Mouse (Mus musculus) G1E (cell line): ENCODE data around the gene Gtf2ird1. TPM values are rescaled to one million over a fixed set of nuclear protein-coding genes. Genes with fewer than 3 reads are reported as not detected.

Source experiments
- ATAC-seq: 2 replicates; pipeline ENCODE4 v1.8.0; 2016; ENCODE audit warnings: mild to moderate bottlenecking; ENCODE audit not compliant: insufficient number of reproducible peaks, poor library complexity, low FRiP score, severe bottlenecking; ENCODE audit errors: extremely low read depth
- DNase-seq: peaks from one replicate; pipeline ENCODE4 v3.0.0; 2012; ENCODE audit warnings: low spot score
- H3K27me3 ChIP-seq: 2 replicates; pipeline ENCODE4 v1.6.1; 2012; ENCODE audit warnings: mild to moderate bottlenecking, low read length, inconsistent platforms; ENCODE audit not compliant: insufficient read depth
- H3K36me3 ChIP-seq: replicated peaks from 2 replicates; pipeline ENCODE3; 2012; ENCODE audit warnings: mild to moderate bottlenecking, inconsistent platforms
- H3K4me1 ChIP-seq: 2 replicates; pipeline ENCODE4 v1.6.1; 2012; ENCODE audit warnings: low read depth, low read length, inconsistent platforms, mixed read lengths; ENCODE audit not compliant: insufficient read depth
- H3K4me3 ChIP-seq: 2 replicates; pipeline ENCODE4 v1.5.1; 2012; ENCODE audit warnings: low read depth, mild to moderate bottlenecking, inconsistent platforms, low read length, moderate library complexity, mixed read lengths
- H3K9me3 ChIP-seq: replicated peaks from 2 replicates; pipeline ENCODE4 v1.6.1; 2012; ENCODE audit warnings: inconsistent platforms
- CTCF ChIP-seq: IDR thresholded peaks from 2 replicates; pipeline ENCODE4 v1.5.1; 2012; ENCODE audit warnings: low read depth, low read length, inconsistent platforms, mixed read lengths
- GATA1 ChIP-seq: IDR thresholded peaks from 2 replicates; pipeline ENCODE4 v1.6.1; 2012; ENCODE audit warnings: borderline replicate concordance, low read length, inconsistent platforms, mixed read lengths
- GATA2 ChIP-seq: IDR thresholded peaks from 2 replicates; pipeline ENCODE4 v1.6.1; 2012; ENCODE audit warnings: low read depth, low read length, inconsistent platforms, borderline replicate concordance
- POLR2AphosphoS5 ChIP-seq: IDR thresholded peaks from 2 replicates; pipeline ENCODE4 v1.6.1; 2012; ENCODE audit warnings: low read depth, low read length, inconsistent platforms; ENCODE audit not compliant: insufficient replicate concordance
- TAL1 ChIP-seq: conservative IDR thresholded peaks from 2 replicates; pipeline ENCODE4 v1.6.1; 2012; ENCODE audit warnings: low read depth, low read length, inconsistent platforms, mixed read lengths
- polyA plus RNA-seq: library from polyadenylated mRNA; stranded (reverse); fragments of >175 nt; gene quantifications from 2 replicates; pipeline ENCODE4 v1.2.3, GENCODE M21; 2012
- total RNA-seq, 2 experiments: library from RNA; stranded (forward) in 1 of 2; stranded (reverse) in 1 of 2; fragments of 200-1000 nt in 1 of 2; fragments of >200 nt in 1 of 2; fragmentation: Nextera tagmentation in 1 of 2; gene quantifications; 2 replicates each; pipeline ENCODE4 v1.2.3; 2014 to 2017

Gtf2ird1 gene
- total and polyA plus RNA-seq, 3 experiments, result 1.5 to 2.2 TPM; not detected in 1

- H3K27me3 ChIP-seq, result peaks cover 15% of the 10 kb centered on the region; the same call in 1 of the 2 replicates
- TF ChIP-seq GATA1 (no peak), POLR2AphosphoS5 (no peak), CTCF (no peak), TAL1 (no peak), GATA2 (no peak)
- no peaks in the 10 kb centered on the region for H3K36me3 ChIP-seq
- no peak overlapping the region for H3K4me3 ChIP-seq
- DNase-seq, result no peak
- ATAC-seq, result no peak
- H3K4me1 ChIP-seq, result peaks cover 17% of the 10 kb centered on the region
- no peaks in the 10 kb centered on the region for H3K9me3 ChIP-seq
These were observed 137.6 kb downstream of the Gtf2ird1 start for GRCm38 (mm10) chr5:134318903-134319302.

- Histone ChIP-seq H3K4me3 (no peak overlapping the region), H3K4me1 (peaks cover 27% of the 10 kb centered on the region), H3K9me3 (no peaks in the 10 kb centered on the region), H3K27me3 (peaks cover 11% of the 10 kb centered on the region; the same call in 1 of the 2 replicates), H3K36me3 (peaks cover 8% of the 10 kb centered on the region)
- ATAC-seq (no peak), DNase-seq (no peak)
- TF ChIP-seq POLR2AphosphoS5 (no peak), CTCF (no peak), GATA1 (no peak), GATA2 (no peak), TAL1 (no peak)
These were observed 139.8 kb downstream of the Gtf2ird1 start for GRCm38 (mm10) chr5:134316721-134317120.

GRCm38 (mm10) chr5:134315623-134316350 is 140.7 kb downstream of the Gtf2ird1 start:
- DNase-seq, result no peak

GRCm38 (mm10) chr5:134314688-134315622 is 141.6 kb downstream of the Gtf2ird1 start, which contains the start of gene Gtf2i:
Gene Gtf2i (minus strand): TSS chr5:134314760.
- Histone ChIP-seq H3K9me3 (no peaks in the 10 kb centered on the region), H3K4me1 (peaks cover 41% of the 10 kb centered on the region), H3K4me3 (peak within 1 kb of the TSS; percentile 94), H3K36me3 (peaks cover 26% of the 10 kb centered on the region), H3K27me3 (peaks cover 3% of the 10 kb centered on the region; the same call in 1 of the 2 replicates)
- DNase-seq, result peak; percentile 87
- peak; percentile 91 for ATAC-seq
- TF ChIP-seq TAL1 (no peak), CTCF (no peak), POLR2AphosphoS5 (no peak)

More at GRCm38 (mm10) chr5:134315623-134316350, 140.7 kb downstream of the Gtf2ird1 start:
- TF ChIP-seq GATA1 (no peak), POLR2AphosphoS5 (no peak), TAL1 (no peak), CTCF (no peak), GATA2 (no peak)
- H3K36me3 ChIP-seq, result peaks cover 17% of the 10 kb centered on the region
- peak overlapping the region; percentile 94 for H3K4me3 ChIP-seq
- H3K9me3 ChIP-seq, result no peaks in the 10 kb centered on the region
- ATAC-seq, result no peak
- H3K27me3 ChIP-seq, result peaks cover 8% of the 10 kb centered on the region; the same call in 1 of the 2 replicates
- peaks cover 34% of the 10 kb centered on the region for H3K4me1 ChIP-seq

GRCm38 (mm10) chr5:134314068-134314674 is 142.3 kb downstream of the Gtf2ird1 start:
- peaks cover 34% of the 10 kb centered on the region for H3K36me3 ChIP-seq
- DNase-seq (peak; percentile 83), ATAC-seq (no peak; the same call in 1 of the 2 replicates)
- peak overlapping the region; percentile 94 for H3K4me3 ChIP-seq
- TF ChIP-seq GATA2 (no peak), POLR2AphosphoS5 (no peak), CTCF (no peak)
- no peaks in the 10 kb centered on the region for H3K9me3 ChIP-seq
- H3K27me3 ChIP-seq, result no peaks in the 10 kb centered on the region
- H3K4me1 ChIP-seq, result peaks cover 44% of the 10 kb centered on the region
